Mouse (Mus musculus): ENCODE data around the gene Pet117.

GRCm38 (mm10) chr2:144388416-144388815 lies 19.6 kb downstream of the Pet117 start:
- no peak for TF ChIP-seq POLR2A (IDR thresholded peaks at IDR 0.05; ENCODE audit: insufficient read depth, low read length)
- TF ChIP-seq EP300 (IDR thresholded peaks at IDR 0.05; ENCODE audit: insufficient read depth, low read depth, low read length) = no peak
- TF ChIP-seq CTCF (IDR thresholded peaks at IDR 0.05; ENCODE audit: low read depth, low read length) = no peak
